Mouse (Mus musculus) liver, embryonic 14.5 days (tissue): ENCODE measurements around the gene Csnk1g1. TPM values are rescaled to one million over a fixed set of nuclear protein-coding genes. Genes with fewer than 3 reads are reported as not detected.

ENCODE experiments used
- ATAC-seq: fragments of 200-750 bp; cut with Nextera tagmentation; 2 replicates; pipeline ENCODE4 v1.8.0; 2017; ENCODE audit warnings: moderate number of reproducible peaks, mild to moderate bottlenecking, moderate library complexity; ENCODE audit not compliant: insufficient read depth
- DNase-seq, 3 experiments: peaks; one replicate each; pipeline ENCODE4 v3.0.0-alpha.2; 2012 to 2013; ENCODE audit warnings: low read depth in 3 of 3, low spot score in 3 of 3
- H3K27ac ChIP-seq: fragments of 300-500 bp; sonication (generic); 2 replicates; pipeline ENCODE4 v1.5.1; 2014; ENCODE audit warnings: moderate library complexity, mild to moderate bottlenecking, control low read depth, inconsistent platforms
- H3K27me3 ChIP-seq: fragments of 300-500 bp; sonication (generic); 2 replicates; pipeline ENCODE4 v1.6.1; 2014; ENCODE audit warnings: mild to moderate bottlenecking, low read length, moderate library complexity; ENCODE audit not compliant: control insufficient read depth, insufficient read depth
- H3K36me3 ChIP-seq: fragments of 300-500 bp; sonication (generic); replicated peaks from 2 replicates; pipeline ENCODE4 v1.6.1; 2014; ENCODE audit warnings: low read depth; ENCODE audit not compliant: control insufficient read depth, insufficient read depth
- H3K4me1 ChIP-seq, 2 experiments: fragments of 200-500 bp in 1 of 2; fragments of 300-500 bp in 1 of 2; sonication (generic) in 1 of 2; replicated peaks; 2 replicates each; pipeline ENCODE4 v1.6.1; 2012 to 2014; ENCODE audit warnings: antibody characterized with exemption in 1 of 2, inconsistent platforms in 1 of 2, low read length in 1 of 2; ENCODE audit not compliant: control insufficient read depth in 2 of 2, insufficient read depth in 2 of 2
- H3K4me2 ChIP-seq: fragments of 300-500 bp; sonication (generic); 2 replicates; pipeline ENCODE4 v1.6.1; 2014; ENCODE audit warnings: low read depth, mild to moderate bottlenecking, control low read depth, moderate library complexity
- H3K4me3 ChIP-seq, 2 experiments: fragments of 200-500 bp in 1 of 2; fragments of 300-500 bp in 1 of 2; sonication (generic) in 1 of 2; 2 replicates each; pipeline ENCODE4 v1.5.1; 2012 to 2014; ENCODE audit warnings: low read depth in 2 of 2, low read length in 2 of 2, mild to moderate bottlenecking in 2 of 2, control low read depth in 1 of 2, inconsistent platforms in 1 of 2, moderate library complexity in 1 of 2; ENCODE audit not compliant: insufficient read depth in 1 of 2
- H3K9ac ChIP-seq: fragments of 300-500 bp; sonication (generic); replicated peaks from 2 replicates; pipeline ENCODE4 v1.6.1; 2014; ENCODE audit warnings: mild to moderate bottlenecking, control low read depth, moderate library complexity
- H3K9me3 ChIP-seq: fragments of 300-500 bp; sonication (generic); 2 replicates; pipeline ENCODE4 v1.6.1; 2016; ENCODE audit warnings: low read length, mixed read lengths; ENCODE audit not compliant: control insufficient read depth
- CTCF ChIP-seq: IDR thresholded peaks from 2 replicates; pipeline ENCODE4 v1.5.1; 2016; ENCODE audit warnings: antibody characterized with exemption, low read depth, control low read depth
- EP300 ChIP-seq: IDR thresholded peaks from 2 replicates; pipeline ENCODE4 v1.6.1; 2016; ENCODE audit warnings: antibody characterized with exemption, low read depth
- WGBS: fragments of 180-500 bp; shearing (Covaris S2); extraction: QIAGEN DNeasy Blood & Tissue Kit; methylation state at CpG from one replicate; pipeline ENCODE4 v1.1.7; 2014; ENCODE audit not compliant: insufficient replicate concordance; 5-methylcytosine and 5-hydroxymethylcytosine counted together
- polyA plus RNA-seq, 2 experiments: library from polyadenylated mRNA; depleted of rRNA in 1 of 2; stranded (reverse) in 1 of 2; unstranded in 1 of 2; fragments of >200 nt; fragmentation: Nextera tagmentation in 1 of 2; extraction: Ambion mirVana in 1 of 2; gene quantifications; 2 replicates each; pipeline versions ENCODE4 v1.2.1 to v1.2.3; 2012 to 2014

The Csnk1g1 gene
- polyA plus RNA-seq, 2 experiments: 2.5 to 3.5 TPM

DNA sequence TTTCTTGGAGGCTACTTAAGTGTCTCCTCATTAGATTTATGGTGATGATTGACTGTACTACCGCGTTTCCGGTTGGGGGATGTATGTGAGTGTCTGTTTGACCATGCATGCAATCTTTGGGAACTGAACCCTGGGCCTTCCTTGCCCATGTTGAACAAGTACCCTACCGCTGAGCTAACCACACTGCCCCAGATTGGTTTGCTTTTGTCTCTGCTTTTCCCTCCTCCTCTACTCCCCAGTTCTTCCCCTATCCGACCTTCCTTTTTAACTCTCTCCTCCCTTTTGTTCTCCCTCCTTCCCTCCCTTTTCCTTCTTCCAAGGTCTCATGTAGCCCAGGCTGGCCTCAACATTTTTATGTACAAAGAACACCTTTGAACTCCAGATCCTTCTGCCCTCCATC lies 17.6 kb upstream of the Csnk1g1 start:
- TF ChIP-seq EP300: no peak
- no peak for TF ChIP-seq CTCF
- peak overlapping the region; percentile 2 for H3K27ac ChIP-seq
- H3K27me3 ChIP-seq: no peaks in the 10 kb centered on the region
- WGBS: 3% methylated on average over 5 of the region's 5 CpGs
- H3K4me3 ChIP-seq: peak overlapping the region; percentile 70 to 90
- no peak for DNase-seq
- peak overlapping the region; percentile 79 for H3K4me2 ChIP-seq
- peaks cover 5 to 7% of the 10 kb centered on the region in 2 experiments; a peak in 3 of 4 replicates for H3K4me1 ChIP-seq
- no peak for ATAC-seq
- H3K36me3 ChIP-seq: peaks cover 27% of the 10 kb centered on the region
- no peaks in the 10 kb centered on the region for H3K9me3 ChIP-seq
- H3K9ac ChIP-seq: peak overlapping the region; percentile 86

DNA sequence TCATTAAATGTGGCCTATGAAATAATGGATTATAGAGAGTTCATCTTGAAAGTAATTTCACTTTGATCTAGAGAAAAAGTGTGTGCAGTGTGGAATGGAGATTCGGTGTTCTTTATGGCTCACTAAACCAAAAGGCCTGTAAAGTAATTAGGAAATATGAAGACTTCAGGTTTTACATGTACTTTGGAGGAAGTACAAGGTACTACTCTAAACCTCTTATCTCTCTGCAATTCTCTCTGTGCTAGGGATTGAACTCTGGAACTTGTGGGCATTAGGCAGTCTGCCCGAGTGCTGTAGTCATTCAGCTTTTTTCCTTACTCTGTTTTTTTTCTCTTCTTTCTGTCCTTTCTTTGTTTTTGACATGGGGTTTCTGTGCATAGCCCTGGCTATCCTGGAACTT lies 11.7 kb upstream of the Csnk1g1 start:
- Histone ChIP-seq H3K4me1 (peaks cover 0 to 3% of the 10 kb centered on the region in 2 experiments; a peak in 1 of 4 replicates), H3K4me2 (no peak overlapping the region), H3K4me3 (no peak overlapping the region), H3K9me3 (no peaks in the 10 kb centered on the region), H3K9ac (no peak overlapping the region), H3K27ac (no peak overlapping the region), H3K36me3 (peaks cover 61% of the 10 kb centered on the region), H3K27me3 (no peaks in the 10 kb centered on the region)
- ATAC-seq (no peak), DNase-seq (no peak)
- TF ChIP-seq EP300: no peak
- no peak for TF ChIP-seq CTCF
- 83% methylated on average over 2 of the region's 2 CpGs for WGBS

DNA sequence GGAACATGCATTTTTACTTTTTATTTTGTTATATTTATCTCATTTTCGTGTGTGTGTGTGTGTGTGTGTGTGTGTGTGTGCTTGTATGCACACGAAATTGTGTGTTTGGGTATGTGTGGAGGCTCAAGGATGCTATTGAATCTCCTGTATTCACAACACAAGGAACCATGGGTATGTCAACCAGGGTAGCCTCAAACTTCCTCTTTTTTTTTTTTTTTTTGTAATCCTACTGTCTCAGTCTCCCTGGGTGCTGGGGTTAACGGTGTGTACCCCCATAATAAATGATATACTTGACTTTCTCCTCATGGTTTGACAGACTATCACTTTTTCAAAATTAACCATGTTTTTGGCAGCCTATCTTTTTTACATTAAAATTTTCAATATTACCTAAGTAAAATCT lies 5.8 kb upstream of the Csnk1g1 start:
- no peak for DNase-seq
- Histone ChIP-seq H3K4me3 (no peak overlapping the region), H3K4me1 (peaks cover 0 to 1% of the 10 kb centered on the region in 2 experiments; a peak in 1 of 4 replicates), H3K36me3 (peaks cover 35% of the 10 kb centered on the region), H3K27ac (no peak overlapping the region), H3K27me3 (no peaks in the 10 kb centered on the region), H3K4me2 (no peak overlapping the region), H3K9me3 (no peaks in the 10 kb centered on the region), H3K9ac (no peak overlapping the region)
- ATAC-seq: no peak
- WGBS: 58% methylated on average over 3 of the region's 3 CpGs
- no peak for TF ChIP-seq CTCF
- no peak for TF ChIP-seq EP300

DNA sequence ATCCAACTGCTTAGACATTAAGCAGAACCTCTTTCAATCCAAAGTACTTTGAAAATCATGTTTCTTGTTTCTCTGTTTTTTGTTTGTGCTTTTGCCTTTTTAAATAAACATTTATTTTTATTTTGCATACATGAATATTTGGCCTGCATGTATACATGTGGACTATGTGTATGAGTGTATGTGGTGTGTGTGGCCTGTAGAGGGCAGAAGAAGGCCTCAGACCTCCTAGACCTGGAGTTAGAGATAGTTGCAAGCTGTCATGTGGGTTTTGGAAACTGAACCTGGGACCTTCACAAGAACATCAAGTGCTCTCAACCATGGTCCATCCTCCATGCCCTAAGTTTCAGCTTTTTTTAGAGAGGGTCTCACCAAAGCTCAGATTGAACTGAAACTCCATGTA lies 5.3 kb upstream of the Csnk1g1 start:
- DNase-seq (no peak), ATAC-seq (no peak)
- Histone ChIP-seq H3K9me3 (no peaks in the 10 kb centered on the region), H3K4me1 (peaks cover 0 to 5% of the 10 kb centered on the region in 2 experiments; a peak in 1 of 4 replicates), H3K9ac (no peak overlapping the region), H3K27ac (no peak overlapping the region), H3K36me3 (peaks cover 31% of the 10 kb centered on the region), H3K4me3 (no peak overlapping the region), H3K4me2 (no peak overlapping the region), H3K27me3 (no peaks in the 10 kb centered on the region)
- peak; percentile 63 for TF ChIP-seq CTCF
- no peak for TF ChIP-seq EP300

DNA sequence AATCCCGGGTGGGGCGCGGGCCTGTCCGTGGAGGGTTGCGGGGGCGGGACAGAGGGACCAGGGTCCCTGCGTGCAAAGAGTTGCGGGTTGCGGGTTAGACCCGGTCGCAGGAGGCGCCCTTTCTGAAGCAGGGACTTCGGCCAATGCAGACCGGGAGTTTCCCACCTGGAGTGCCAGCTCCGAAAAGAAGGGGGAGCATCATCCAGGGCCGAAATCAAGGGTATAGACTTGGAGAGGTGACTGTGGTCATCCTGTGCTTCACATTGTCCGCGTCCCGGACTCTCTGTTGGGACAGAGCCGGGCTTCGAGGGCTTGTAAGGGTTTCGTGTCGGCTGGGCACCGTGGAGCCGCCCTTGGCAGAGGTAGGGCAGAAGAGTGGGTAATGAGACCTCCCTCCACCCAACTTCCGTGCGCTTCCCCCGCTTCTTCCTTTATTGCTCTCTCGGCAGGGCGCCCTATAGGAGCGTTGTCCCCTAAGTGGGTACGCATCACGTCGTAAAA lies 627 bp downstream of the Csnk1g1 start:
- Histone ChIP-seq H3K4me3 (peak overlapping the region; percentile 92 to 93), H3K27ac (peak overlapping the region; percentile 75), H3K27me3 (no peaks in the 10 kb centered on the region), H3K36me3 (peaks cover 8% of the 10 kb centered on the region), H3K4me1 (peaks cover 8 to 9% of the 10 kb centered on the region in 2 experiments), H3K9me3 (no peaks in the 10 kb centered on the region), H3K9ac (peak overlapping the region; percentile 84), H3K4me2 (peak overlapping the region; percentile 95)
- under 1% methylated on average over 32 of the region's 34 CpGs for WGBS
- TF ChIP-seq CTCF (peak; percentile 38; the same call in 1 of the 2 replicates), EP300 (no peak)
- peak in 1 of 3 experiments; percentile 17 for DNase-seq
- peak; percentile 62 for ATAC-seq
